Mouse (Mus musculus): ENCODE data around the gene Galnt2. TPM values are rescaled to one million over a fixed set of nuclear protein-coding genes. Genes with fewer than 3 reads are reported as not detected.

Gene Galnt2
- polyA plus RNA-seq, 1 experiment: 17.6 TPM

GRCm38 (mm10) chr8:124263058-124263457 is 31.9 kb downstream of the Galnt2 start:
- no peak for DNase-seq
- 58% methylated on average over 9 of the region's 9 CpGs for WGBS
- TF ChIP-seq POLR2A (IDR thresholded peaks at IDR 0.05; ENCODE audit: borderline replicate concordance, extremely low read depth, low read depth, low read length): no peak
- no peak for TF ChIP-seq CTCF (IDR thresholded peaks at IDR 0.05; ENCODE audit: insufficient read depth, low read length)
- Histone ChIP-seq H3K4me1 (ENCODE audit: control insufficient read depth, insufficient read depth, low read length) (peaks cover 26% of the 10 kb centered on the region), H3K4me3 (replicated peaks; ENCODE audit: extremely low read depth, low read depth, low read length) (no peak overlapping the region)

GRCm38 (mm10) chr8:124264032-124264431 is 32.8 kb downstream of the Galnt2 start:
- WGBS: 33% methylated on average over 8 of the region's 8 CpGs
- Histone ChIP-seq H3K4me1 (ENCODE audit: control insufficient read depth, insufficient read depth, low read length) (peaks cover 26% of the 10 kb centered on the region), H3K4me3 (replicated peaks; ENCODE audit: extremely low read depth, low read depth, low read length) (no peak overlapping the region)
- no peak for DNase-seq
- TF ChIP-seq CTCF (IDR thresholded peaks at IDR 0.05; ENCODE audit: insufficient read depth, low read length) (no peak), POLR2A (IDR thresholded peaks at IDR 0.05; ENCODE audit: borderline replicate concordance, extremely low read depth, low read depth, low read length) (no peak)

GRCm38 (mm10) chr8:124264671-124265070 is 33.5 kb downstream of the Galnt2 start:
- TF ChIP-seq CTCF (IDR thresholded peaks at IDR 0.05; ENCODE audit: insufficient read depth, low read length) (no peak), POLR2A (IDR thresholded peaks at IDR 0.05; ENCODE audit: borderline replicate concordance, extremely low read depth, low read depth, low read length) (no peak)
- H3K4me3 ChIP-seq (replicated peaks; ENCODE audit: extremely low read depth, low read depth, low read length): no peak overlapping the region
- DNase-seq: no peak
- H3K4me1 ChIP-seq (ENCODE audit: control insufficient read depth, insufficient read depth, low read length): peaks cover 26% of the 10 kb centered on the region
- 75% methylated on average over 12 of the region's 12 CpGs for WGBS

- TF ChIP-seq POLR2A (IDR thresholded peaks at IDR 0.05; ENCODE audit: borderline replicate concordance, extremely low read depth, low read depth, low read length): no peak
- no peak for TF ChIP-seq CTCF (IDR thresholded peaks at IDR 0.05; ENCODE audit: insufficient read depth, low read length)
- H3K4me3 ChIP-seq (replicated peaks; ENCODE audit: extremely low read depth, low read depth, low read length): no peak overlapping the region
Observed at GRCm38 (mm10) chr8:124265130-124265529, 33.9 kb downstream of the Galnt2 start.

GRCm38 (mm10) chr8:124265798-124266197 is 34.6 kb downstream of the Galnt2 start:
- Histone ChIP-seq H3K4me1 (ENCODE audit: control insufficient read depth, insufficient read depth, low read length) (peaks cover 23% of the 10 kb centered on the region), H3K4me3 (replicated peaks; ENCODE audit: extremely low read depth, low read depth, low read length) (no peak overlapping the region)
- 47% methylated on average over 8 of the region's 8 CpGs for WGBS
- no peak for TF ChIP-seq CTCF (IDR thresholded peaks at IDR 0.05; ENCODE audit: insufficient read depth, low read length)
- TF ChIP-seq POLR2A (IDR thresholded peaks at IDR 0.05; ENCODE audit: borderline replicate concordance, extremely low read depth, low read depth, low read length): no peak
- DNase-seq: no peak

More at GRCm38 (mm10) chr8:124265130-124265529, 33.9 kb downstream of the Galnt2 start:
- peaks cover 26% of the 10 kb centered on the region for H3K4me1 ChIP-seq (ENCODE audit: control insufficient read depth, insufficient read depth, low read length)
- DNase-seq: no peak
- 89% methylated on average over 2 of the region's 2 CpGs for WGBS

- Histone ChIP-seq H3K4me1 (ENCODE audit: control insufficient read depth, insufficient read depth, low read length) (peaks cover 25% of the 10 kb centered on the region), H3K4me3 (replicated peaks; ENCODE audit: extremely low read depth, low read depth, low read length) (no peak overlapping the region)
- TF ChIP-seq CTCF (IDR thresholded peaks at IDR 0.05; ENCODE audit: insufficient read depth, low read length) (no peak), POLR2A (IDR thresholded peaks at IDR 0.05; ENCODE audit: borderline replicate concordance, extremely low read depth, low read depth, low read length) (no peak)
- 79% methylated on average over 4 of the region's 4 CpGs for WGBS
- no peak for DNase-seq
Observed at GRCm38 (mm10) chr8:124267206-124267605, 36.0 kb downstream of the Galnt2 start.

- Histone ChIP-seq H3K4me1 (ENCODE audit: control insufficient read depth, insufficient read depth, low read length) (peaks cover 13% of the 10 kb centered on the region), H3K4me3 (replicated peaks; ENCODE audit: extremely low read depth, low read depth, low read length) (no peak overlapping the region)
- DNase-seq: no peak
- TF ChIP-seq POLR2A (IDR thresholded peaks at IDR 0.05; ENCODE audit: borderline replicate concordance, extremely low read depth, low read depth, low read length): no peak
- 65% methylated on average over 6 of the region's 6 CpGs for WGBS
Observed at GRCm38 (mm10) chr8:124270504-124270903, 39.3 kb downstream of the Galnt2 start.

GRCm38 (mm10) chr8:124270904-124271303 is 39.7 kb downstream of the Galnt2 start:
- H3K4me1 ChIP-seq (ENCODE audit: control insufficient read depth, insufficient read depth, low read length): peaks cover 10% of the 10 kb centered on the region
- TF ChIP-seq CTCF (IDR thresholded peaks at IDR 0.05; ENCODE audit: insufficient read depth, low read length): no peak
- no peak for TF ChIP-seq POLR2A (IDR thresholded peaks at IDR 0.05; ENCODE audit: borderline replicate concordance, extremely low read depth, low read depth, low read length)
- no peak for DNase-seq
- WGBS: 63% methylated on average over 11 of the region's 11 CpGs
- H3K4me3 ChIP-seq (replicated peaks; ENCODE audit: extremely low read depth, low read depth, low read length): no peak overlapping the region

- Histone ChIP-seq H3K4me1 (ENCODE audit: control insufficient read depth, insufficient read depth, low read length) (peaks cover 10% of the 10 kb centered on the region), H3K4me3 (replicated peaks; ENCODE audit: extremely low read depth, low read depth, low read length) (no peak overlapping the region)
- TF ChIP-seq POLR2A (IDR thresholded peaks at IDR 0.05; ENCODE audit: borderline replicate concordance, extremely low read depth, low read depth, low read length) (no peak), CTCF (IDR thresholded peaks at IDR 0.05; ENCODE audit: insufficient read depth, low read length) (no peak)
- 65% methylated on average over 12 of the region's 12 CpGs for whole genome bisulfite sequencing
- no peak for DNase-seq
Observed at GRCm38 (mm10) chr8:124271518-124271917, 40.3 kb downstream of the Galnt2 start.

- no peak overlapping the region for H3K4me3 ChIP-seq (replicated peaks; ENCODE audit: extremely low read depth, low read depth, low read length)
- DNase-seq: no peak
- 49% methylated on average over 3 of the region's 3 CpGs for WGBS
- no peak for TF ChIP-seq POLR2A (IDR thresholded peaks at IDR 0.05; ENCODE audit: borderline replicate concordance, extremely low read depth, low read depth, low read length)
- no peak for TF ChIP-seq CTCF (IDR thresholded peaks at IDR 0.05; ENCODE audit: insufficient read depth, low read length)
- H3K4me1 ChIP-seq (ENCODE audit: control insufficient read depth, insufficient read depth, low read length): peaks cover 10% of the 10 kb centered on the region
Observed at GRCm38 (mm10) chr8:124272792-124273191, 41.6 kb downstream of the Galnt2 start.
